Mouse (Mus musculus): ENCODE results near the gene Peak1.

DNA sequence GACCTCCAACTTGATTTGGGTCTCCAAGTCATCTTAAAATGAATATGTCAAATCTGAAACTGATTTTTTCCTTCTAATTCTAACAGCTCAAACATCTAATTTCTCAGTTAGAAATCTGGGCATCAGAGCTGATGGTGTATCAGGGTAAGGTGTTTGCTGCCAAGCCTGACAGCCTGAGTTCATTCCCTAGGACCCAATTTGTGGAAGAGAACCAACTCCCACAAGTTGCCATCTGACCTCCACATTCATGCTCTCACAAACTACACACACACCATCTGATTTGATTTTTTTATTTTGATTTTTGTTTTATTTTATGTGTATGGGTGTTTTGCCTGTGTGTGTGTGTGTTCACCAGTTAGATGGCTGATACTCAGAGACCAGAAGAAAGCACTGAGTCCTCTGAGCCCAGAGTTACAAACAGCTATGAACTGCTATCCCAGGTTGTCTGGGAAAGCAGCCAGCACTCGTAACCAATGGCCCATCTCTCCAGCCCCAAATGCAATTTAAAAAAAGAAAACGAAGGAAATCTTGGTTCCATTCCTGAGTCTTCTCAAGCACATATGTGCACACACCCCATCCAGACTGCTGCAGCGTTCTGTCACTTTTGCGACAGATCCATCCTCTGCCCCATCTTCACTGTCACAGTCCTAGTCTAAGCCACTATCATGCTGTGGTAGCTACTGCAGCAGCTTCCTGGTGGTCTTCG, 18.1 kb upstream of the Peak1 start:
- TF ChIP-seq CTCF (IDR thresholded peaks at IDR 0.05; ENCODE audit: extremely low read depth, insufficient read length, insufficient replicate concordance, low read depth, low read length), result no peak
- TF ChIP-seq POLR2A (IDR thresholded peaks at IDR 0.05; ENCODE audit: low read depth, low read length), result no peak

Data from small intestine, adult 2 months (tissue).